Mouse (Mus musculus): ENCODE data around the gene Litaf.

- TF ChIP-seq MYC (IDR thresholded peaks at IDR 0.05; ENCODE audit: low read depth, low read length) (no peak), USF1 (IDR thresholded peaks at IDR 0.05; ENCODE audit: low read depth, low read length) (no peak), E2F4 (IDR thresholded peaks at IDR 0.05; ENCODE audit: borderline replicate concordance, low read depth, low read length) (no peak), SIN3A (IDR thresholded peaks at IDR 0.05; ENCODE audit: low read length) (no peak), SMC3 (IDR thresholded peaks at IDR 0.05; ENCODE audit: low read depth, low read length) (no peak), EP300 (IDR thresholded peaks at IDR 0.05; ENCODE audit: low read depth in 1 of 2, low read length in 2 of 2) (no peak), CTCF (IDR thresholded peaks at IDR 0.05 in 2 of 3, conservative IDR thresholded peaks at IDR 0.05 in 1 of 3; ENCODE audit: control insufficient read depth in 1 of 3, insufficient read depth in 1 of 3, low read depth in 2 of 3, low read length in 3 of 3, poor library complexity in 1 of 3, severe bottlenecking in 1 of 3) (no peak), MXI1 (IDR thresholded peaks at IDR 0.05; ENCODE audit: low read depth, low read length) (no peak), POLR2A (IDR thresholded peaks at IDR 0.05; ENCODE audit: control insufficient read depth in 1 of 2, insufficient read depth in 1 of 2, low read depth in 1 of 2, low read length in 2 of 2, poor library complexity in 1 of 2) (no peak)
Observed at GRCm38 (mm10) chr16:11050226-11050625, 15.7 kb downstream of the Litaf start.

Measured in MEL (cell line).